In genomic region chr13:90819934-90820333, GRCm38 (mm10) we compare ENCODE assay signal across 28 mouse cellular contexts.
DNase-seq lines count a peak whose midpoint lies in the region; ATAC-seq and TF ChIP-seq lines count a peak whose summit lies in the region.
"Had no signal": no experiment of that assay in that cellular context is flagged by ENCODE, and none has a peak within 500 bp of the region (broad histone marks: within the 10 kb centered on the region; RNA-seq: fewer than 3 reads in every experiment).

No protein-coding gene starts in this region.

- ATAC-seq in embryonic facial prominence, embryonic 14.5 days (ENCODE audit: low read depth) = no peak
- ATAC-seq in kidney, postnatal 0 days (replicated peaks; ENCODE audit: low FRiP score, low read depth) = no peak
- 0 out of 2 replicates have a peak, but pooled peaks have one; percentile 5 for ATAC-seq in intestine, embryonic 16.5 days
- ATAC-seq: inflammation-experienced regulatory T-cells, adult 6 months had no signal

- no peak overlapping the region for H3K4me2 ChIP-seq in embryonic facial prominence, embryonic 14.5 days (ENCODE audit: low read depth, low read length)
- H3K4me2 ChIP-seq in kidney, postnatal 0 days (ENCODE audit: low read length) = no peak overlapping the region
- H3K4me2 ChIP-seq in intestine, embryonic 16.5 days (ENCODE audit: low read depth, low read length) = no peak overlapping the region
- H3K4me2 ChIP-seq: heart, embryonic 13.5 days; hindbrain, embryonic 15.5 days; limb, embryonic 13.5 days; liver, embryonic 13.5 days had no signal

- no peak overlapping the region for H3K4me3 ChIP-seq in embryonic facial prominence, embryonic 14.5 days (ENCODE audit: low read depth, low read length)
- H3K4me3 ChIP-seq in embryonic facial prominence, embryonic 10.5 days = no peak overlapping the region
- H3K4me3 ChIP-seq in kidney, postnatal 0 days (replicated peaks; ENCODE audit: low read depth, low read length) = no peak overlapping the region
- H3K4me3 ChIP-seq in intestine, embryonic 16.5 days (ENCODE audit: low read length) = no peak overlapping the region
- H3K4me3 ChIP-seq: heart, adult 2 months; heart, embryonic 13.5 days; hindbrain, embryonic 10.5 days; hindbrain, embryonic 15.5 days; limb, embryonic 13.5 days; liver, embryonic 13.5 days; midbrain, embryonic 10.5 days had no signal

- 37% methylated on average over 7 of the region's 7 CpGs for WGBS in embryonic facial prominence, embryonic 14.5 days
- WGBS in embryonic facial prominence, embryonic 10.5 days = 59% methylated on average over 7 of the region's 7 CpGs
- WGBS in kidney, postnatal 0 days = 56% methylated on average over 7 of the region's 7 CpGs
- 57% methylated on average over 7 of the region's 7 CpGs for WGBS in intestine, embryonic 16.5 days

- H3K36me3 ChIP-seq in embryonic facial prominence, embryonic 14.5 days (ENCODE audit: control insufficient read depth, insufficient read depth, low read length) = no peaks in the 10 kb centered on the region
- no peaks in the 10 kb centered on the region for H3K36me3 ChIP-seq in embryonic facial prominence, embryonic 10.5 days (replicated peaks)
- H3K36me3 ChIP-seq in kidney, postnatal 0 days (ENCODE audit: insufficient read depth, low read length) = no peaks in the 10 kb centered on the region
- H3K36me3 ChIP-seq in intestine, embryonic 16.5 days (ENCODE audit: control insufficient read depth, insufficient read depth, low read length) = no peaks in the 10 kb centered on the region
- H3K36me3 ChIP-seq: G1E; heart, embryonic 13.5 days; hindbrain, embryonic 10.5 days; hindbrain, embryonic 15.5 days; limb, embryonic 13.5 days; liver, embryonic 13.5 days; midbrain, embryonic 10.5 days had no signal

- TF ChIP-seq POLR2A in brain, embryonic 14.5 days (IDR thresholded peaks at IDR 0.05; ENCODE audit: borderline replicate concordance, extremely low read depth, insufficient read depth, insufficient read length, poor library complexity, severe bottlenecking) = no peak

- H3K9ac ChIP-seq in embryonic facial prominence, embryonic 14.5 days (ENCODE audit: low read depth, low read length) = no peak overlapping the region
- H3K9ac ChIP-seq in kidney, postnatal 0 days (ENCODE audit: low read depth, low read length) = no peak overlapping the region
- no peak overlapping the region for H3K9ac ChIP-seq in intestine, embryonic 16.5 days (ENCODE audit: low read depth, low read length)
- H3K9ac ChIP-seq: heart, embryonic 13.5 days; hindbrain, embryonic 15.5 days; limb, embryonic 13.5 days; liver, embryonic 13.5 days had no signal

- TF ChIP-seq CTCF in kidney, postnatal 0 days (IDR thresholded peaks at IDR 0.05; ENCODE audit: low read depth) = no peak
- TF ChIP-seq CTCF in brain, embryonic 14.5 days (IDR thresholded peaks at IDR 0.05; ENCODE audit: borderline replicate concordance, extremely low read depth, insufficient read depth, insufficient read length) = no peak

- no peak overlapping the region for H3K27ac ChIP-seq in embryonic facial prominence, embryonic 14.5 days (replicated peaks; ENCODE audit: low read depth, low read length)
- no peak overlapping the region for H3K27ac ChIP-seq in embryonic facial prominence, embryonic 10.5 days (replicated peaks)
- no peak overlapping the region for H3K27ac ChIP-seq in kidney, postnatal 0 days
- H3K27ac ChIP-seq in intestine, embryonic 16.5 days (ENCODE audit: low read length) = no peak overlapping the region
- H3K27ac ChIP-seq: heart, adult 2 months; heart, embryonic 13.5 days; hindbrain, embryonic 10.5 days; hindbrain, embryonic 15.5 days; limb, embryonic 13.5 days; liver, embryonic 13.5 days; midbrain, embryonic 10.5 days had no signal

- DNase-seq in embryonic facial prominence, embryonic 14.5 days (ENCODE audit: low spot score) = peak; percentile 67
- DNase-seq in embryonic facial prominence, embryonic 10.5 days (ENCODE audit: low spot score) = no peak
- DNase-seq in kidney, postnatal 0 days (ENCODE audit: low spot score) = peak; percentile 28
- no peak for DNase-seq in kidney, postnatal 25 days
- DNase-seq in brain, embryonic 14.5 days (ENCODE audit: low read depth) = peak; percentile 50
- no peak for DNase-seq in frontal cortex, postnatal 25 days (ENCODE audit: low spot score in 2 of 2)
- DNase-seq in layer of hippocampus, postnatal 25 days (ENCODE audit: extremely low spot score in 1 of 2, low spot score in 1 of 2) = no peak
- DNase-seq: adrenal gland, postnatal 10 days; cerebellum, adult 18-20 months; cerebellum, postnatal 10 days; heart, adult 2 months; heart, postnatal 10 days; kidney, adult 8-10 months; kidney, postnatal 10 days; layer of hippocampus, adult 9-11 months; liver, embryonic 13.5 days; lung, adult 18-20 months; lung, postnatal 14 days; retina, postnatal 1 day; right cerebral cortex, postnatal 14 days had no signal

- H3K27me3 ChIP-seq in embryonic facial prominence, embryonic 14.5 days (replicated peaks; ENCODE audit: control insufficient read depth, insufficient read depth, low read length) = no peaks in the 10 kb centered on the region
- no peaks in the 10 kb centered on the region for H3K27me3 ChIP-seq in embryonic facial prominence, embryonic 10.5 days (replicated peaks; ENCODE audit: low read depth, poor library complexity, severe bottlenecking)
- no peaks in the 10 kb centered on the region for H3K27me3 ChIP-seq in kidney, postnatal 0 days (ENCODE audit: insufficient read depth, low read length)
- H3K27me3 ChIP-seq in intestine, embryonic 16.5 days (replicated peaks; ENCODE audit: control insufficient read depth, insufficient read depth, low read length) = no peaks in the 10 kb centered on the region
- H3K27me3 ChIP-seq: heart, embryonic 13.5 days; hindbrain, embryonic 15.5 days; limb, embryonic 13.5 days; liver, embryonic 13.5 days had no signal

- no peaks in the 10 kb centered on the region for H3K4me1 ChIP-seq in embryonic facial prominence, embryonic 14.5 days (ENCODE audit: control insufficient read depth, insufficient read depth, low read length)
- peaks cover 8% of the 10 kb centered on the region for H3K4me1 ChIP-seq in embryonic facial prominence, embryonic 10.5 days
- no peaks in the 10 kb centered on the region for H3K4me1 ChIP-seq in kidney, postnatal 0 days (replicated peaks; ENCODE audit: insufficient read depth, low read length)
- no peaks in the 10 kb centered on the region for H3K4me1 ChIP-seq in intestine, embryonic 16.5 days (ENCODE audit: control insufficient read depth, insufficient read depth, low read length)
- H3K4me1 ChIP-seq: hindbrain, embryonic 15.5 days; liver, embryonic 13.5 days had no signal

- no peaks in the 10 kb centered on the region for H3K9me3 ChIP-seq in embryonic facial prominence, embryonic 14.5 days (ENCODE audit: control insufficient read depth, low read length)
- no peaks in the 10 kb centered on the region for H3K9me3 ChIP-seq in embryonic facial prominence, embryonic 10.5 days
- no peaks in the 10 kb centered on the region for H3K9me3 ChIP-seq in kidney, postnatal 0 days (replicated peaks; ENCODE audit: low read length)
- H3K9me3 ChIP-seq in intestine, embryonic 16.5 days (ENCODE audit: control insufficient read depth, low read length) = no peaks in the 10 kb centered on the region
- H3K9me3 ChIP-seq: G1E; heart, embryonic 13.5 days; hindbrain, embryonic 10.5 days; hindbrain, embryonic 15.5 days; limb, embryonic 13.5 days; liver, embryonic 13.5 days; midbrain, embryonic 10.5 days had no signal

Comparison
In these comparisons a context has a peak if more than half of its experiments do, and no peak if none do; other contexts are left out.
1. DNase-seq: peak in embryonic facial prominence, embryonic 14.5 days (single experiment), kidney, postnatal 0 days (single experiment) and brain, embryonic 14.5 days (single experiment); none in embryonic facial prominence, embryonic 10.5 days (single experiment), kidney, postnatal 25 days (0 of 2), frontal cortex, postnatal 25 days (0 of 2) and layer of hippocampus, postnatal 25 days (0 of 2).